Mouse (Mus musculus) MEL (cell line): Measurements from ENCODE around the gene Slco4a1. TPM values are rescaled to one million over a fixed set of nuclear protein-coding genes. Genes with fewer than 3 reads are reported as not detected.

Experiments used
- DNase-seq: peaks from one replicate; pipeline ENCODE4 v3.0.0; 2011; ENCODE audit warnings: low read depth, low spot score
- H3K27ac ChIP-seq: 2 replicates; pipeline ENCODE4 v1.5.1; 2012; ENCODE audit warnings: low read depth, mild to moderate bottlenecking, control low read depth, low read length, moderate library complexity; ENCODE audit not compliant: control insufficient read depth
- H3K27me3 ChIP-seq, 2 experiments: fragments of 150-350 bp in 1 of 2; sonication (generic) in 1 of 2; 2 replicates each; pipeline ENCODE4 v1.6.1; 2012; ENCODE audit warnings: low read length in 2 of 2, mild to moderate bottlenecking in 2 of 2, improper control_type of control experiment in 1 of 2, moderate library complexity in 1 of 2; ENCODE audit not compliant: insufficient read depth in 2 of 2, control insufficient read depth in 1 of 2
- H3K36me3 ChIP-seq, 2 experiments: 2 replicates each; pipeline ENCODE4 v1.6.1; 2012 to 2014; ENCODE audit warnings: low read length in 2 of 2, improper control_type of control experiment in 1 of 2, inconsistent platforms in 1 of 2, mild to moderate bottlenecking in 1 of 2; ENCODE audit not compliant: insufficient read depth in 2 of 2, control insufficient read depth in 1 of 2
- H3K4me1 ChIP-seq, 2 experiments: fragments of 150-350 bp in 1 of 2; sonication (generic) in 1 of 2; 2 replicates each; pipeline ENCODE4 v1.6.1; 2012; ENCODE audit warnings: low read length in 2 of 2, improper control_type of control experiment in 1 of 2, mild to moderate bottlenecking in 1 of 2; ENCODE audit not compliant: insufficient read depth in 2 of 2, control insufficient read depth in 1 of 2
- H3K4me3 ChIP-seq, 2 experiments: fragments of 150-350 bp in 1 of 2; sonication (generic) in 1 of 2; 2 replicates each; pipeline ENCODE4 v1.5.1; 2012; ENCODE audit warnings: low read depth in 2 of 2, low read length in 2 of 2, mild to moderate bottlenecking in 2 of 2, moderate library complexity in 2 of 2, control low read depth in 1 of 2, improper control_type of control experiment in 1 of 2; ENCODE audit not compliant: control insufficient read depth in 1 of 2, insufficient read depth in 1 of 2
- H3K79me2 ChIP-seq: 2 replicates; pipeline ENCODE4 v1.6.1; 2012; ENCODE audit warnings: mild to moderate bottlenecking, low read length, moderate library complexity; ENCODE audit not compliant: control insufficient read depth, poor library complexity, insufficient read depth
- H3K9ac ChIP-seq: 2 replicates; pipeline ENCODE4 v1.6.1; 2012; ENCODE audit warnings: low read depth, mild to moderate bottlenecking, control low read depth, low read length, moderate library complexity; ENCODE audit not compliant: control insufficient read depth, poor library complexity, severe bottlenecking
- H3K9me3 ChIP-seq: fragments of 150-350 bp; sonication (generic); replicated peaks from 2 replicates; pipeline ENCODE4 v1.6.1; 2012; ENCODE audit warnings: mild to moderate bottlenecking, low read length, improper control_type of control experiment, moderate library complexity; ENCODE audit not compliant: insufficient read depth
- BHLHE40 ChIP-seq: IDR thresholded peaks from 2 replicates; pipeline ENCODE4 v1.6.1; 2012; ENCODE audit warnings: low read depth, mild to moderate bottlenecking, inconsistent platforms, low read length, improper control_type of control experiment, borderline replicate concordance
- E2F4 ChIP-seq: IDR thresholded peaks from 2 replicates; pipeline ENCODE4 v1.6.1; 2011; ENCODE audit warnings: low read depth, low read length, improper control_type of control experiment, borderline replicate concordance
- GATA1 ChIP-seq: IDR thresholded peaks from 2 replicates; pipeline ENCODE4 v1.6.1; 2011; ENCODE audit warnings: low read depth, low read length, improper control_type of control experiment
- KAT2A ChIP-seq: conservative IDR thresholded peaks from 2 replicates; pipeline ENCODE4 v1.6.1; 2012; ENCODE audit warnings: low read depth, low read length, improper control_type of control experiment, inconsistent platforms
- MAFK ChIP-seq: IDR thresholded peaks from 2 replicates; pipeline ENCODE4 v1.6.1; 2011; ENCODE audit warnings: low read depth, mild to moderate bottlenecking, low read length, improper control_type of control experiment, borderline replicate concordance
- POLR2AphosphoS2 ChIP-seq: IDR thresholded peaks from 2 replicates; pipeline ENCODE4 v1.6.1; 2011; ENCODE audit warnings: low read length, improper control_type of control experiment
- RAD21 ChIP-seq: IDR thresholded peaks from 2 replicates; pipeline ENCODE4 v1.6.1; 2011; ENCODE audit warnings: mild to moderate bottlenecking, low read depth, low read length, improper control_type of control experiment
- ZC3H11A ChIP-seq: IDR thresholded peaks from 2 replicates; pipeline ENCODE4 v1.6.1; 2012; ENCODE audit warnings: low read depth, mild to moderate bottlenecking, inconsistent platforms, low read length, improper control_type of control experiment
- ZMIZ1 ChIP-seq: IDR thresholded peaks from 2 replicates; pipeline ENCODE4 v1.6.1; 2012; ENCODE audit warnings: low read depth, mild to moderate bottlenecking, inconsistent platforms, low read length, improper control_type of control experiment, moderate library complexity
- polyA plus RNA-seq, 2 experiments: library from polyadenylated mRNA; stranded (reverse) in 1 of 2; unstranded in 1 of 2; fragments of >175 nt in 1 of 2; fragments of >200 nt in 1 of 2; gene quantifications; 2 replicates each; pipeline versions ENCODE4 v1.2.1 to v1.2.4; 2012; ENCODE audit warnings: low replicate concordance in 2 of 2, low read depth in 1 of 2; ENCODE audit not compliant: insufficient read length in 2 of 2, insufficient read depth in 1 of 2, missing spikeins in 1 of 2
- total RNA-seq: library from RNA; depleted of rRNA; stranded (reverse); fragments of 300-350 nt; gene quantifications from 2 replicates; pipeline ENCODE4 v1.2.3, GENCODE M21; 2012

Gene Slco4a1
- total and polyA plus RNA-seq, 3 experiments: not detected

GRCm38 (mm10) chr2:180456705-180457104, 660 bp downstream of the Slco4a1 start:
- no peak overlapping the region for H3K27ac ChIP-seq
- no peaks in the 10 kb centered on the region for H3K79me2 ChIP-seq
- no peaks in the 10 kb centered on the region for H3K36me3 ChIP-seq
- H3K4me3 ChIP-seq: no peak overlapping the region
- no peak for DNase-seq
- H3K9ac ChIP-seq: no peak overlapping the region
- no peak for TF ChIP-seq ZMIZ1
- no peaks in the 10 kb centered on the region for H3K4me1 ChIP-seq
- peaks cover 0 to 2% of the 10 kb centered on the region in 2 experiments; a peak in 1 of 4 replicates for H3K27me3 ChIP-seq
- no peaks in the 10 kb centered on the region for H3K9me3 ChIP-seq

GRCm38 (mm10) chr2:180457680-180458079, 1.6 kb downstream of the Slco4a1 start:
- no peaks in the 10 kb centered on the region for H3K9me3 ChIP-seq
- no peak for DNase-seq
- no peak overlapping the region for H3K4me3 ChIP-seq
- no peak overlapping the region for H3K9ac ChIP-seq
- H3K4me1 ChIP-seq: no peaks in the 10 kb centered on the region
- H3K27me3 ChIP-seq: peaks cover 0 to 2% of the 10 kb centered on the region in 2 experiments; a peak in 2 of 4 replicates
- H3K27ac ChIP-seq: no peak overlapping the region
- no peaks in the 10 kb centered on the region for H3K79me2 ChIP-seq
- TF ChIP-seq KAT2A: no peak
- TF ChIP-seq, all 39 proteins: peak for 0
- H3K36me3 ChIP-seq: no peaks in the 10 kb centered on the region

GRCm38 (mm10) chr2:180459437-180459836, 3.4 kb downstream of the Slco4a1 start:
- H3K9me3 ChIP-seq: no peaks in the 10 kb centered on the region
- no peaks in the 10 kb centered on the region for H3K4me1 ChIP-seq
- H3K27ac ChIP-seq: no peak overlapping the region
- H3K4me3 ChIP-seq: no peak overlapping the region
- no peak for DNase-seq
- no peaks in the 10 kb centered on the region for H3K36me3 ChIP-seq
- no peaks in the 10 kb centered on the region for H3K79me2 ChIP-seq
- TF ChIP-seq GATA1 (no peak), POLR2AphosphoS2 (no peak), ZC3H11A (no peak)
- H3K9ac ChIP-seq: no peak overlapping the region
- H3K27me3 ChIP-seq: peaks cover 0 to 2% of the 10 kb centered on the region in 2 experiments; a peak in 2 of 4 replicates

GRCm38 (mm10) chr2:180460801-180461200, 4.8 kb downstream of the Slco4a1 start:
- Histone ChIP-seq H3K79me2 (no peaks in the 10 kb centered on the region), H3K9ac (no peak overlapping the region), H3K27me3 (peaks cover 0 to 2% of the 10 kb centered on the region in 2 experiments; a peak in 2 of 4 replicates), H3K27ac (no peak overlapping the region), H3K9me3 (no peaks in the 10 kb centered on the region), H3K4me3 (no peak overlapping the region), H3K4me1 (no peaks in the 10 kb centered on the region), H3K36me3 (no peaks in the 10 kb centered on the region)
- DNase-seq: no peak
- TF ChIP-seq RAD21 (no peak), BHLHE40 (no peak), MAFK (no peak), E2F4 (no peak)
